Mouse (Mus musculus) cerebellum, adult 2 months (tissue): ENCODE measurements around the gene Uqcr10. TPM values are rescaled to one million over a fixed set of nuclear protein-coding genes. Genes with fewer than 3 reads are reported as not detected.

Source experiments
- DNase-seq, 2 experiments: peaks; one replicate each; pipeline ENCODE4 v3.0.0; 2021
- H3K27ac ChIP-seq: fragments of 200-500 bp; 2 replicates; pipeline ENCODE4 v1.5.1; 2012; ENCODE audit warnings: low read length, control low read depth, inconsistent platforms; ENCODE audit not compliant: insufficient read depth
- H3K27me3 ChIP-seq: fragments of 200-500 bp; 2 replicates; pipeline ENCODE4 v1.6.1; 2012; ENCODE audit warnings: inconsistent platforms, mild to moderate bottlenecking, low read length, moderate library complexity; ENCODE audit not compliant: control insufficient read depth, insufficient read depth
- H3K4me1 ChIP-seq: fragments of 200-500 bp; 2 replicates; pipeline ENCODE4 v1.6.1; 2011; ENCODE audit warnings: low read length; ENCODE audit not compliant: control insufficient read depth, insufficient read depth
- H3K4me3 ChIP-seq: fragments of 200-500 bp; replicated peaks from 2 replicates; pipeline ENCODE3; 2011; ENCODE audit warnings: mild to moderate bottlenecking, low read depth, low read length, control low read depth; ENCODE audit not compliant: insufficient read depth
- CTCF ChIP-seq: fragments of 200-500 bp; IDR thresholded peaks from 2 replicates; pipeline ENCODE4 v1.5.1; 2011; ENCODE audit warnings: low read depth, mild to moderate bottlenecking, control low read depth, low read length, moderate library complexity, borderline replicate concordance; ENCODE audit not compliant: insufficient read depth
- POLR2A ChIP-seq: fragments of 200-500 bp; IDR thresholded peaks from 2 replicates; pipeline ENCODE4 v1.6.1; 2011; ENCODE audit warnings: low read length, control low read depth, borderline replicate concordance; ENCODE audit not compliant: insufficient read depth
- WGBS: fragments of 180-500 bp; shearing (Covaris S2); methylation state at CpG from one replicate; pipeline ENCODE4 v1.1.7; 2018; 5-methylcytosine and 5-hydroxymethylcytosine counted together
- polyA plus RNA-seq: library from polyadenylated mRNA; depleted of rRNA; stranded (reverse); fragments of >200 nt; gene quantifications from 2 replicates; pipeline ENCODE4 v1.2.3, GENCODE M21; 2012

Gene Uqcr10
- polyA plus RNA-seq, 1 experiment = 1,338 TPM

DNA sequence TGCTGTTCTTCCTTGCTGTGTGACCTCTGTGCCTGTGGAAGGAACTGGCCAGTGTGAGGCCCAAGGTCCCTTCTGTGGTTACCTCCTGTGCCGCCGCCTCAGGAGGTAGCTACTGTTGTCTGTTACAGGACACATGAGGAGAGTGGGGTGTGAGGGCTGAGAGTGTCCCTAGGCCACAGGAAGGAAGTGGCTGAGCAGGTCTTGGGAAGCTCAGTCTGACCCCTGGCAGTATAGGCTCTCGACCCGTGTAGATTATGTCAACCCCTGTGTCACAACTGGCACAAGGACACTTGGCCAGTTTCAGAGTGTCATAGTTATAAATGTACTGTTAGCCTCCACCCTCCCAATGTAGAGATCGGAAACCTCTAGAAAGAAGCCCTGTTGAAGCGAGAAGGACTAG lies 20.6 kb downstream of the Uqcr10 start:
- no peak overlapping the region for H3K4me3 ChIP-seq
- no peaks in the 10 kb centered on the region for H3K27me3 ChIP-seq
- 93% methylated on average over 6 of the region's 6 CpGs for WGBS
- no peak for DNase-seq
- peaks cover 8% of the 10 kb centered on the region; the same call in 1 of the 2 replicates for H3K4me1 ChIP-seq
- no peak overlapping the region for H3K27ac ChIP-seq
- no peak for TF ChIP-seq POLR2A
- no peak for TF ChIP-seq CTCF

DNA sequence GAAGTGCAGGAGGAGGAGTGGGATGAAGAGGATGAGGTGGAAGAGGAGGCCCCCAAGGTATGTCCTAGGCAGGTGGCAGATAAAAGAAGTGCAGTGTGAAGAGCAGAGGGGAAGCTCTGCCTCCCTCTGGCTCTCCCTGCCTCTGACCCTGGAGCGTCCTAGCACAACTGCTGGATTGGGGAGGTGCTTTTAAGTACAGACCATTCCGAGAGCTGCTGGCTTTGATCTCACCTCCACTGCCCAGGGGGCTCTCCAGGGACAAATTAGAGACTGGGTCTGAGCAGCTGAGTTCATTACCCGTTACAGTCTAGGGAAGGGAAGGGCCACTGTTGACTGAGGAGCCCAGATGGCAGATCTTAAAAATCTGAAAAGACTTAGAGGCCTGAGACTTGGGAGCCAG lies 24.0 kb downstream of the Uqcr10 start:
- TF ChIP-seq POLR2A = no peak
- no peak for TF ChIP-seq CTCF
- no peak overlapping the region for H3K27ac ChIP-seq
- no peak for DNase-seq
- H3K4me1 ChIP-seq = peaks cover 8% of the 10 kb centered on the region; the same call in 1 of the 2 replicates
- H3K4me3 ChIP-seq = no peak overlapping the region
- 91% methylated on average over 3 of the region's 3 CpGs for WGBS
- H3K27me3 ChIP-seq = no peaks in the 10 kb centered on the region

DNA sequence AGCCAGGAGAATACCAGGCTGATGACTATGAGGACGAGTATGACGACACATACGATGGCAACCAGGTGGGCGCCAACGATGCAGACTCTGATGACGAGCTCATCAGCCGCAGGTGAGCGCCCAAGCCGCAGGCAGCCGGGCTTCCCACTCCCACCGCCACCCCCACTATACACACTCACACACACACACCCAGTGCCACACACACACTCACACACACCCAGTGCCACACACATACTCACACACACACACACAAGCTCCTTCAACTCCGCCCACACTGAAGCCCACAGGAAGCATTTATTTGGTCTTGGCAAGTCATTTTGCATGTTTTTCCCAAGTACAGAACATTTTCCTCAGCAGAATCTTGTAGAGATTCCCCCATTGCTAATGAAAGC lies 24.7 kb downstream of the Uqcr10 start:
- no peak overlapping the region for H3K27ac ChIP-seq
- TF ChIP-seq CTCF (no peak), POLR2A (no peak)
- DNase-seq = no peak
- WGBS = 90% methylated on average over 12 of the region's 12 CpGs
- no peaks in the 10 kb centered on the region for H3K27me3 ChIP-seq
- H3K4me3 ChIP-seq = no peak overlapping the region
- peaks cover 8% of the 10 kb centered on the region; the same call in 1 of the 2 replicates for H3K4me1 ChIP-seq

DNA sequence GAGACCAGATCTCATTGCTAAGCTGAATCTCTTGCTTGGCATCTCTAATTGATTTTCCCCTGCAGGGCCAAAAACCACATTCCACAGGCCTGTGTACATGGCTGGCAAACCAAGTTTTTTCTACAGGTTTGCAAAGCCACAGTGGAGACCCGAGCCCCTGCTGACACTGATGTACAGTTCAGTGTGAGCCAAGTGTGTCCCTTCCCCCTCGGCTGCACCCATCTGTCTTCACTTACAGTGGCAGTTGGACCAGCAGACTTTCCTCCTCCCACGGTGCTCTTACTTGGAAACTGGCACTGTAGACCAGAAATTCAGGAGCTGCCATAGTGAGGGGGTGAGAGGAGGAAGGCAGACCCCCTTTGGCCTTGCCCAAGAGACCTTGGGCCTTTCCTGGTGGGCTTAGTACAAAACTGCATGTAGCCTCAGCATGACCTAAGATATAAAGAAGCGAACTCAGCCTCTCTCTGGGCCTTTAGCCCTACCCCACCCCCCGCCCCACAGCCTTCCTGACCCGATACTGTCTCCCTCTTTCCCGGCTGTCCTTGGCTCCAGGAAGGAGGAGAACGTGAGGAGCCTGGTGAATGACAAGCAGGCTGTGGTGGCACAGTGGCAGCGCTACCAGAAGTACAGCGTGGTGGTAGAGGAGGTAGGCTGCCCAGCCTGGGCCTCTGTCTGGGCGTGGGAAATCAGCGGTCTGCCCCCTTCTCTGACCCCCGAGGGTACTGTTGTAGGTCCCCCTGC lies 25.3 kb downstream of the Uqcr10 start:
- Histone ChIP-seq H3K4me3 (no peak overlapping the region), H3K4me1 (peaks cover 8% of the 10 kb centered on the region; the same call in 1 of the 2 replicates), H3K27me3 (no peaks in the 10 kb centered on the region), H3K27ac (no peak overlapping the region)
- TF ChIP-seq POLR2A (no peak), CTCF (no peak)
- DNase-seq = no peak
- WGBS = 49% methylated on average over 13 of the region's 13 CpGs

DNA sequence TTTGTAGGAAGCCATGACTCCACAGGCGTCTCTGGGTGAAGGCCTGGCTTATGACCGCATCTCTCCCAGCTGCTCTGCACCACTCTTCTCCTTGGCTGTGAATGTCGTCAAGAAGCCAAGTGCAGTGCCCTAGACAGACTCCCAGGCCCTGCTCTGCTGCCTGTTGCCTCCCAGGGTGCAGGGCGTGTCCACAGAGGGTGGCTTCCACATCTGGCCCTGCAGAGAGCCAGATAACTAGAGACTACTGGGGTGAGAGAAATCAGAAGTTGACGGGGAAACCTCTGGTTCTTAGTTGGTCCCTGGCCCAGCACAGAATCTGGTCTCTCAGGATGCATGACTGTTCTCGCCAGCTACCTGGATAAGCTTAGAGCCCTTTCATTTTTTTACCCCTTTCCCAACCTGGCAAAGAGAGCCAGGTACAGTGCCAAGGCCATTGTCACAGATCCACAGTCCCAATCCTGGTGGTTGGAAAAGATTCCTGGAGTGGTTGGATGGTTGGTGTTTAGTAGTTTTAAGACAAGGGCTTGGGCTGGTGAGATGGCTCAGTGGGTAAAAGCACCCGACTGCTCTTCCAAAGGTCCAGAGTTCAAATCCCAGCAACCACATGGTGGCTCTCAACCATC lies 26.8 kb downstream of the Uqcr10 start:
- Histone ChIP-seq H3K4me1 (peaks cover 8% of the 10 kb centered on the region; the same call in 1 of the 2 replicates), H3K27me3 (no peaks in the 10 kb centered on the region), H3K4me3 (no peak overlapping the region), H3K27ac (no peak overlapping the region)
- TF ChIP-seq POLR2A (no peak), CTCF (no peak)
- WGBS = 84% methylated on average over 7 of the region's 7 CpGs
- no peak for DNase-seq

DNA sequence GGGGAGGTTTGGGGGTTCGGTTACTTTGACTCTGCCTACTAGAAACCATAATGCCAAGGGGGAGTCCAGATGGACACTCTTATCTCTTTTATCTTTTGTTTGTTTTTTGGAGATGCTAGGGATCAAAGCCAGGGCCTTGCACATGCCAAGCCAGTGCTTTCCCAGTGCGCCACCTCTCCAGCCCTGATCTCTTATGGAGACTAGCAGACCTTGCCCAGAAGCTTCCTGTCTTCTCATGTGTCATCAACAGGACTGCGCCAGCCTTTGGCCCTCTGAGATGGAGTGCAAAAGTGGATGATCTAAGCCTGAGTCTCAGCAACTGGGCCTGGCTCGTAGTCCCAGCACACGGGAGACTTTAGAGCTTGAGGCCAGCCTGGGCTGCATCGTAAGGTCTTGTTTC lies 28.4 kb downstream of the Uqcr10 start:
- Histone ChIP-seq H3K4me3 (no peak overlapping the region), H3K27ac (no peak overlapping the region), H3K27me3 (no peaks in the 10 kb centered on the region), H3K4me1 (peaks cover 8% of the 10 kb centered on the region; the same call in 1 of the 2 replicates)
- DNase-seq = no peak
- TF ChIP-seq CTCF = no peak
- no peak for TF ChIP-seq POLR2A
- 89% methylated on average over 6 of the region's 6 CpGs for WGBS

DNA sequence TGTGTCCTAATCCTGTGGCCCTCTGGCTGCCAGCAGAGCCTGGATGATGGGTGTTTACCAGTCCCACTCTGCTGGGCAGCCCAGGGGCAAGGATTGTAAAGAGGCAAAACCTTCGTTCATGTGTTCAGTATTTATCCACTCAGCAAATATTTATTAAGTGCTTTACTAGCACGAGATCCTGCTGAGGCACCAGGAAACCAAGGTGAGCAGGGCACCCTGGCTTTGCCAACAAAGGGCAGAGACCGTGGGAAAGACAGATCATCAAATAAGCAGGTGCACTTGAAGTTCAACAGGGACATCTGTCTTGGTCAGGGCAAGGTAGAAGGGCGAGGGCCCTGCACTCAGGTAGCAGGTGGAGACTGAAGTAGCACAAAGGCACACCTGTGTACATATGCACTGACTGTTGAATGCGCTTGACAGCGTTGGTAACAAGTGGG lies 29.0 kb downstream of the Uqcr10 start:
- H3K4me3 ChIP-seq = no peak overlapping the region
- TF ChIP-seq POLR2A = no peak
- TF ChIP-seq CTCF = no peak
- H3K4me1 ChIP-seq = peaks cover 8% of the 10 kb centered on the region; the same call in 1 of the 2 replicates
- WGBS = 90% methylated on average over 6 of the region's 6 CpGs
- H3K27ac ChIP-seq = no peak overlapping the region
- no peak for DNase-seq
- no peaks in the 10 kb centered on the region for H3K27me3 ChIP-seq

DNA sequence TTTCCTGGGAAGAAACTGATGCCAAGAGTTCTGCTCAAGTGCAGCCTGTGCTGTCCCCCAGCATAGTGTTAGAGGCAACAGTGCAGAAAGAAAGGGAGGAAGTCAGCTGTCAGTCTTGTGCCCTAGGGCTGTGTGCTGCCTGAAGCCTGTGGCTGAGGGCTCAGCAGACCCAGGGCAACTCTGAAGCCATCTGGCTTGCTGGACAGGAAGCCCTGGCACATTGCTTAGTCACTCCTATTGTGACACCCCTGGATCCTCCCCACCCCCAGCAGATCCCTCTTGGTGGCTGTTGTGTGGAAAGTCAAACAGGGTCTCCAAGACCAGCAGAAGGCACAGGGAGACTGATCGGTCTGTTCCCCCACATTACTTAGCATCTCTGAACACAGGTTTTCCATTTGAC lies 29.5 kb downstream of the Uqcr10 start:
- Histone ChIP-seq H3K27ac (no peak overlapping the region), H3K27me3 (no peaks in the 10 kb centered on the region), H3K4me1 (peaks cover 8% of the 10 kb centered on the region; the same call in 1 of the 2 replicates), H3K4me3 (no peak overlapping the region)
- WGBS = 81% methylated on average over 1 of the region's 1 CpGs
- TF ChIP-seq CTCF = no peak
- no peak for TF ChIP-seq POLR2A
- DNase-seq = no peak
